Mouse (Mus musculus): ENCODE data around the gene Wdr31.

- TF ChIP-seq CTCF (IDR thresholded peaks at IDR 0.05; ENCODE audit: low read depth, low read length) (no peak), POLR2A (IDR thresholded peaks at IDR 0.05; ENCODE audit: insufficient read depth, low read length) (no peak), EP300 (IDR thresholded peaks at IDR 0.05; ENCODE audit: insufficient read depth, low read depth, low read length) (no peak)
Measured at GRCm38 (mm10) chr4:62492682-62493081, 22.0 kb upstream of the Wdr31 start.

All from ES-Bruce4 (cell line).